Mouse (Mus musculus) liver, postnatal 0 days (tissue): ENCODE data around the gene B3galt6. TPM values are rescaled to one million over a fixed set of nuclear protein-coding genes. Genes with fewer than 3 reads are reported as not detected.

Source experiments
- ATAC-seq: fragments of 200-750 bp; cut with Nextera tagmentation; 2 replicates; pipeline ENCODE4 v1.8.0; 2017; ENCODE audit warnings: mild to moderate bottlenecking, moderate library complexity
- DNase-seq: peaks from one replicate; pipeline ENCODE4 v3.0.0-alpha.2; 2016
- H3K27ac ChIP-seq: fragments of 300-500 bp; sonication (generic); 2 replicates; pipeline ENCODE4 v1.5.1; 2014; ENCODE audit warnings: antibody characterized with exemption, moderate library complexity, mild to moderate bottlenecking, low read depth
- H3K27me3 ChIP-seq: fragments of 300-500 bp; sonication (generic); 2 replicates; pipeline ENCODE4 v1.6.1; 2014; ENCODE audit warnings: low read length, control low read depth, mixed read lengths; ENCODE audit not compliant: insufficient read depth
- H3K36me3 ChIP-seq: fragments of 300-500 bp; sonication (generic); replicated peaks from 2 replicates; pipeline ENCODE4 v1.6.1; 2014; ENCODE audit warnings: mild to moderate bottlenecking, control low read depth, low read length, moderate library complexity, mixed read lengths; ENCODE audit not compliant: insufficient read depth
- H3K4me1 ChIP-seq: fragments of 300-500 bp; sonication (generic); 2 replicates; pipeline ENCODE4 v1.6.1; 2014; ENCODE audit warnings: antibody characterized with exemption, mild to moderate bottlenecking, control low read depth; ENCODE audit not compliant: insufficient read depth
- H3K4me2 ChIP-seq: fragments of 300-500 bp; sonication (generic); 2 replicates; pipeline ENCODE4 v1.6.1; 2014; ENCODE audit warnings: low read depth, mild to moderate bottlenecking, low read length, moderate library complexity, mixed read lengths
- H3K4me3 ChIP-seq: fragments of 300-500 bp; sonication (generic); 2 replicates; pipeline ENCODE4 v1.5.1; 2014; ENCODE audit warnings: low read depth, low read length
- H3K9ac ChIP-seq: fragments of 300-500 bp; sonication (generic); replicated peaks from 2 replicates; pipeline ENCODE4 v1.6.1; 2014; ENCODE audit warnings: mild to moderate bottlenecking, moderate library complexity
- H3K9me3 ChIP-seq: fragments of 300-500 bp; sonication (generic); 2 replicates; pipeline ENCODE4 v1.6.1; 2016; ENCODE audit warnings: mild to moderate bottlenecking, control low read depth, low read length, mixed read lengths
- CTCF ChIP-seq: sonication (generic); IDR thresholded peaks from 2 replicates; pipeline ENCODE4 v1.5.1; 2016; ENCODE audit warnings: antibody characterized with exemption, low read depth
- EP300 ChIP-seq: IDR thresholded peaks from 2 replicates; pipeline ENCODE4 v1.6.1; 2016; ENCODE audit warnings: antibody characterized with exemption, low read depth, mild to moderate bottlenecking
- WGBS: fragments of 180-500 bp; shearing (Covaris S2); extraction: QIAGEN DNeasy Blood & Tissue Kit; methylation state at CpG from one replicate; pipeline ENCODE4 v1.1.7; 2014; ENCODE audit not compliant: insufficient replicate concordance; 5-methylcytosine and 5-hydroxymethylcytosine counted together
- polyA plus RNA-seq: library from polyadenylated mRNA; unstranded; fragments of >200 nt; fragmentation: Nextera tagmentation; extraction: Ambion mirVana; gene quantifications from 2 replicates; pipeline ENCODE4 v1.2.1, GENCODE M21; 2015

B3galt6 gene
- polyA plus RNA-seq, 1 experiment from 2014 or later: 4.7 TPM

GRCm38 (mm10) chr4:156004109-156004508 is 11.7 kb upstream of the B3galt6 start:
- no peak for DNase-seq
- peaks cover 82% of the 10 kb centered on the region for H3K36me3 ChIP-seq
- 88% methylated on average over 3 of the region's 3 CpGs for WGBS

GRCm38 (mm10) chr4:155993606-155994005 is 1.2 kb upstream of the B3galt6 start:
- Histone ChIP-seq H3K4me3 (peak overlapping the region; percentile 99), H3K36me3 (peaks cover 21% of the 10 kb centered on the region), H3K27me3 (no peaks in the 10 kb centered on the region), H3K4me2 (peak overlapping the region; percentile 78), H3K4me1 (peaks cover 31% of the 10 kb centered on the region), H3K9me3 (no peaks in the 10 kb centered on the region), H3K27ac (peak overlapping the region; percentile 93), H3K9ac (peak overlapping the region; percentile 97)
- 5% methylated on average over 15 of the region's 15 CpGs for WGBS
- ATAC-seq (no peak), DNase-seq (no peak)
- TF ChIP-seq EP300 (no peak), CTCF (no peak)

More at GRCm38 (mm10) chr4:156004109-156004508, 11.7 kb upstream of the B3galt6 start:
- H3K4me2 ChIP-seq: no peak overlapping the region
- no peak overlapping the region for H3K4me3 ChIP-seq
- H3K27ac ChIP-seq: no peak overlapping the region
- H3K9ac ChIP-seq: no peak overlapping the region
- H3K4me1 ChIP-seq: no peaks in the 10 kb centered on the region
- H3K9me3 ChIP-seq: no peaks in the 10 kb centered on the region
- no peak for ATAC-seq
- no peak for TF ChIP-seq EP300
- no peak for TF ChIP-seq CTCF
- H3K27me3 ChIP-seq: no peaks in the 10 kb centered on the region

GRCm38 (mm10) chr4:155992906-155993547 is 578 bp upstream of the B3galt6 start:
- Histone ChIP-seq H3K4me2 (peak overlapping the region; percentile 78), H3K27ac (peak overlapping the region; percentile 93), H3K27me3 (no peaks in the 10 kb centered on the region), H3K9me3 (no peaks in the 10 kb centered on the region), H3K4me3 (peak overlapping the region; percentile 99), H3K9ac (peak overlapping the region; percentile 97), H3K36me3 (peaks cover 20% of the 10 kb centered on the region), H3K4me1 (peaks cover 32% of the 10 kb centered on the region)
- peak; percentile 79 for ATAC-seq
- 2% methylated on average over 60 of the region's 70 CpGs for WGBS
- TF ChIP-seq CTCF: peak; percentile 14; the same call in 1 of the 2 replicates
- TF ChIP-seq EP300: peak; percentile 66
- peak; percentile 97 for DNase-seq

- ATAC-seq (no peak), DNase-seq (no peak)
- Histone ChIP-seq H3K27me3 (no peaks in the 10 kb centered on the region), H3K36me3 (peaks cover 10% of the 10 kb centered on the region), H3K9me3 (no peaks in the 10 kb centered on the region), H3K9ac (peak overlapping the region; percentile 65), H3K4me3 (peak overlapping the region; percentile 99), H3K4me2 (peak overlapping the region; percentile 97), H3K27ac (peak overlapping the region; percentile 89), H3K4me1 (peaks cover 34% of the 10 kb centered on the region)
- WGBS: 22% methylated on average over 37 of the region's 37 CpGs
- TF ChIP-seq EP300: no peak
- TF ChIP-seq CTCF: no peak
Observed at GRCm38 (mm10) chr4:155991908-155992230, 580 bp downstream of the B3galt6 start.

GRCm38 (mm10) chr4:155991211-155991907 is 1.1 kb downstream of the B3galt6 start:
- TF ChIP-seq CTCF (no peak), EP300 (no peak)
- 73% methylated on average over 22 of the region's 22 CpGs for WGBS
- peak overlapping the region; percentile 99 for H3K4me3 ChIP-seq
- H3K9me3 ChIP-seq: no peaks in the 10 kb centered on the region
- peaks cover 34% of the 10 kb centered on the region for H3K4me1 ChIP-seq
- H3K27me3 ChIP-seq: no peaks in the 10 kb centered on the region
- DNase-seq: peak; percentile 55
- ATAC-seq: no peak
- H3K36me3 ChIP-seq: peaks cover 5% of the 10 kb centered on the region; the same call in 1 of the 2 replicates
- H3K27ac ChIP-seq: peak overlapping the region; percentile 89; the same call in 1 of the 2 replicates
- H3K9ac ChIP-seq: peak overlapping the region; percentile 65
- H3K4me2 ChIP-seq: peak overlapping the region; percentile 97

GRCm38 (mm10) chr4:155983788-155984187 is 8.7 kb downstream of the B3galt6 start:
- Histone ChIP-seq H3K36me3 (no peaks in the 10 kb centered on the region), H3K9me3 (no peaks in the 10 kb centered on the region), H3K4me2 (no peak overlapping the region), H3K27me3 (no peaks in the 10 kb centered on the region), H3K4me3 (no peak overlapping the region), H3K9ac (no peak overlapping the region), H3K4me1 (peaks cover 3% of the 10 kb centered on the region; the same call in 1 of the 2 replicates), H3K27ac (no peak overlapping the region)
- TF ChIP-seq EP300 (no peak), CTCF (no peak)
- WGBS: 32% methylated on average over 2 of the region's 2 CpGs
- DNase-seq: no peak
- no peak for ATAC-seq
